9 mouse cellular contexts compared by ENCODE assay signal in the genomic region with DNA sequence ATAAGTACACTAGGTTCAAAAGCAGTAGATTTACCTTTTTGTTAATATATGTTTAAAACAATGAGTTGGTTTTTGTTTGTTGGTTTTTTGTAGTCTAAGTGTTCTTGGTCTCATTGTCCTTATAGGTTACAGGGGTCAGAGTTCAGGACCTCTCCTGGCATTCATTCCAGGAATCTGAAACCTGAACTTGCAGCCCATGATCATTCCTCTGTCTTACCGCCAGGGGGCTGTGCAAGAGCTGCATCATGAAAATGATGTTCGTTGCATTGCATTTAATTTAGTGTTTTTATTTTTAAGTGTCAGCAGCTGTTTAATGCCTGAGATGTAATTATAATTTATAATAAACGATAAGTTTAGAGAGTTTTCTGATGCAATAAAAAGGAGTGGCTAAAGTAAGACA. TPM values are rescaled to one million over a fixed set of nuclear protein-coding genes. Genes with fewer than 3 reads are reported as not detected.
DNase-seq lines count a peak whose midpoint lies in the region; ATAC-seq and TF ChIP-seq lines count a peak whose summit lies in the region.
"Had no signal": no experiment of that assay in that cellular context is flagged by ENCODE, and none has a peak within 500 bp of the region (broad histone marks: within the 10 kb centered on the region; RNA-seq: fewer than 3 reads in every experiment).

No protein-coding gene starts in this region.

- no peak overlapping the region for H3K9ac ChIP-seq in kidney, postnatal 0 days (ENCODE audit: low read depth, low read length)
- H3K9ac ChIP-seq in forebrain, embryonic 16.5 days (replicated peaks; ENCODE audit: low read depth, low read length) = no peak overlapping the region

- WGBS in kidney, postnatal 0 days = 34% methylated on average over 3 of the region's 3 CpGs
- WGBS in forebrain, embryonic 16.5 days = 29% methylated on average over 3 of the region's 3 CpGs

- no peaks in the 10 kb centered on the region for H3K36me3 ChIP-seq in kidney, postnatal 0 days (ENCODE audit: insufficient read depth, low read length)
- no peaks in the 10 kb centered on the region for H3K36me3 ChIP-seq in forebrain, embryonic 16.5 days (ENCODE audit: control insufficient read depth, insufficient read depth)

- peak; percentile 71 for TF ChIP-seq CTCF in kidney, postnatal 0 days (IDR thresholded peaks at IDR 0.05; ENCODE audit: low read depth)

- peak; percentile 42 for DNase-seq in kidney, postnatal 0 days (ENCODE audit: low spot score)
- DNase-seq in kidney, adult 11 months = no peak
- DNase-seq in NIH3T3 (ENCODE audit: low read depth) = peak; percentile 70
- peak; percentile 6 for DNase-seq in c-Kit-positive CD71-positive TER-119-negative erythroid progenitor cells, embryonic 14.5 days (ENCODE audit: low read depth)
- DNase-seq in lung, postnatal 36 days = peak; percentile 11

- no peak overlapping the region for H3K27ac ChIP-seq in kidney, postnatal 0 days
- no peak overlapping the region for H3K27ac ChIP-seq in forebrain, embryonic 16.5 days (ENCODE audit: low read length)

- no peaks in the 10 kb centered on the region for H3K4me1 ChIP-seq in kidney, postnatal 0 days (replicated peaks; ENCODE audit: insufficient read depth, low read length)
- no peaks in the 10 kb centered on the region for H3K4me1 ChIP-seq in forebrain, embryonic 16.5 days (replicated peaks; ENCODE audit: control insufficient read depth, insufficient read depth, low read length)

- H3K27me3 ChIP-seq in kidney, postnatal 0 days (ENCODE audit: insufficient read depth, low read length) = no peaks in the 10 kb centered on the region
- no peaks in the 10 kb centered on the region for H3K27me3 ChIP-seq in forebrain, embryonic 16.5 days (replicated peaks; ENCODE audit: control insufficient read depth, insufficient read depth, low read length)

- no peak overlapping the region for H3K4me2 ChIP-seq in kidney, postnatal 0 days (ENCODE audit: low read length)
- no peak overlapping the region for H3K4me2 ChIP-seq in forebrain, embryonic 16.5 days (ENCODE audit: low read length)

- no peak for ATAC-seq in kidney, postnatal 0 days (replicated peaks; ENCODE audit: low FRiP score, low read depth)
- no peak for ATAC-seq in erythroid progenitor cell, adult 5-6 weeks (replicated peaks; ENCODE audit: low FRiP score, poor library complexity, severe bottlenecking)
- ATAC-seq in forebrain, embryonic 16.5 days = no peak

- H3K4me3 ChIP-seq in kidney, postnatal 0 days (replicated peaks; ENCODE audit: low read depth, low read length) = no peak overlapping the region
- H3K4me3 ChIP-seq in forebrain, embryonic 16.5 days (replicated peaks; ENCODE audit: low read length) = no peak overlapping the region

- no peaks in the 10 kb centered on the region for H3K9me3 ChIP-seq in kidney, postnatal 0 days (replicated peaks; ENCODE audit: low read length)
- H3K9me3 ChIP-seq in forebrain, embryonic 16.5 days (ENCODE audit: control insufficient read depth, low read length) = no peaks in the 10 kb centered on the region

RNA-seq across cellular contexts. Expression of gene Syn2, which starts 40.1 kb away (rescaled TPM):
- 3.5 and 4.1 TPM in 2 replicates for polyA plus RNA-seq in kidney, postnatal 0 days (2015; fragmentation: Nextera tagmentation; extraction: Ambion mirVana)
- not detected in 2 replicates for total RNA-seq in erythroid progenitor cell, adult 5-6 weeks (2015; ENCODE audit: low replicate concordance)
- total RNA-seq in erythroid progenitor cell, adult 5-6 weeks (2017; ENCODE audit: low replicate concordance) = not detected in 2 replicates
- polyA plus RNA-seq in forebrain, embryonic 16.5 days (2015; fragmentation: Nextera tagmentation; extraction: Ambion mirVana) = 34.8 and 37.1 TPM in 2 replicates

RNA-seq across cellular contexts. Expression of gene Gm17482, which starts 52.3 kb away (rescaled TPM):
- polyA plus RNA-seq in kidney, postnatal 0 days (2015; fragmentation: Nextera tagmentation; extraction: Ambion mirVana) = not detected in 2 replicates
- total RNA-seq in erythroid progenitor cell, adult 5-6 weeks (2015; ENCODE audit: low replicate concordance) = not detected in 2 replicates
- total RNA-seq in erythroid progenitor cell, adult 5-6 weeks (2017; ENCODE audit: low replicate concordance) = not detected in 2 replicates
- not detected in 2 replicates for polyA plus RNA-seq in forebrain, embryonic 16.5 days (2015; fragmentation: Nextera tagmentation; extraction: Ambion mirVana)
- polyA plus RNA-seq: liver, embryonic 16.5 days; stomach, embryonic 14.5 days had no signal
